Mouse (Mus musculus) liver, adult 2 months (tissue): Measurements from ENCODE around the gene Kmt5b. TPM values are rescaled to one million over a fixed set of nuclear protein-coding genes. Genes with fewer than 3 reads are reported as not detected.

ENCODE experiments used
- DNase-seq: peaks from one replicate; pipeline ENCODE4 v3.0.0-alpha.2; 2011; ENCODE audit warnings: low read depth, low spot score; ENCODE audit errors: extremely low read depth
- H3K27ac ChIP-seq: fragments of 200-500 bp; replicated peaks from 2 replicates; pipeline ENCODE4 v1.5.1; 2012; ENCODE audit warnings: low read depth, mild to moderate bottlenecking, control low read depth, inconsistent platforms, low read length; ENCODE audit not compliant: insufficient read depth
- H3K27me3 ChIP-seq: fragments of 200-500 bp; 2 replicates; pipeline ENCODE4 v1.6.1; 2012; ENCODE audit warnings: mild to moderate bottlenecking, moderate library complexity, low read length, inconsistent platforms; ENCODE audit not compliant: control insufficient read depth, insufficient read depth
- H3K36me3 ChIP-seq: fragments of 200-500 bp; 2 replicates; pipeline ENCODE4 v1.6.1; 2012; ENCODE audit warnings: low read length, inconsistent platforms; ENCODE audit not compliant: control insufficient read depth, insufficient read depth
- H3K4me1 ChIP-seq: fragments of 200-500 bp; 2 replicates; pipeline ENCODE4 v1.6.1; 2011; ENCODE audit warnings: low read length; ENCODE audit not compliant: control insufficient read depth, insufficient read depth
- H3K4me3 ChIP-seq: fragments of 200-500 bp; 2 replicates; pipeline ENCODE4 v1.5.1; 2011; ENCODE audit warnings: low read depth, mild to moderate bottlenecking, control low read depth, low read length, moderate library complexity; ENCODE audit not compliant: insufficient read depth
- H3K79me2 ChIP-seq: fragments of 200-500 bp; 2 replicates; pipeline ENCODE4 v1.6.1; 2012; ENCODE audit warnings: inconsistent platforms, mild to moderate bottlenecking, low read length, moderate library complexity; ENCODE audit not compliant: control insufficient read depth, insufficient read depth
- H3K9ac ChIP-seq: fragments of 200-500 bp; 2 replicates; pipeline ENCODE4 v1.6.1; 2012; ENCODE audit warnings: low read depth, mild to moderate bottlenecking, control low read depth, inconsistent platforms, low read length
- CTCF ChIP-seq: fragments of 200-500 bp; IDR thresholded peaks from 2 replicates; pipeline ENCODE4 v1.5.1; 2011; ENCODE audit warnings: low read depth, low read length, control low read depth
- POLR2A ChIP-seq: fragments of 200-500 bp; IDR thresholded peaks from 2 replicates; pipeline ENCODE4 v1.6.1; 2011; ENCODE audit warnings: low read length, control low read depth; ENCODE audit not compliant: insufficient read depth; ENCODE audit errors: extremely low read depth
- WGBS: fragments of 180-500 bp; shearing (Covaris S2); methylation state at CpG from one replicate; pipeline ENCODE4 v1.1.7; 2018; 5-methylcytosine and 5-hydroxymethylcytosine counted together
- polyA plus RNA-seq: library from polyadenylated mRNA; depleted of rRNA; stranded (reverse); fragments of >200 nt; gene quantifications from 2 replicates; pipeline ENCODE4 v1.2.3, GENCODE M21; 2012
- total RNA-seq: library from RNA; depleted of rRNA; stranded (reverse); fragments of >200 nt; gene quantifications from 2 replicates; pipeline ENCODE4 v1.2.3, GENCODE M21; 2014

Kmt5b gene
- total and polyA plus RNA-seq, 2 experiments = 6.7 to 30.4 TPM

DNA sequence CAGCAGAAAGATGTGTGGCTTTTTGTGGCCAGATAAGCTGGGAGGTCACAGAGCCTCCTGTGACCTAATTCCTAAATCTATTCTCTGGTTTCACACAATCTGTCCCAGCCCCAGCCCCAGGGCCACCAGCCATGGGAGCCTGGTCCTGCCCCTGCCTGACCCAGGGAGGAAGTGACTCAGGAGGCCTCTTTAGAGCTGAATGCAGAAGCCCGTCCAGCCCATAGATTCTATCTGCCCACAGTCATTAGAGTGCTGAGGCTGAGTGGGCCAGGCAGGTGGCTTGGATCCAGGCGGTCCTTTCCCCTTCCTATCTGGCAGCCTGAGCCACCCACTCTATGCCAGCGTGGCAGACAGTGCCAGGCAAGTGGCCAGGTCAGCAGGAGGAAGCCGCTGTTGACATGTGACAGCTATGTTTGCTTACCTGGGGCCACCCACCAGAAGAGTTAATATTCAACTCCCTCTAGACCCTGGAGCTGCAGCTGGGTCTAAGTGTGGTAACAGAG lies 65.7 kb downstream of the Kmt5b start:
- peak overlapping the region; percentile 80 for H3K27ac ChIP-seq
- 0% methylated on average over 4 of the region's 4 CpGs for WGBS
- H3K4me1 ChIP-seq = peaks cover 15% of the 10 kb centered on the region
- TF ChIP-seq POLR2A (no peak), CTCF (no peak)
- H3K9ac ChIP-seq = peak overlapping the region; percentile 9; the same call in 1 of the 2 replicates
- no peaks in the 10 kb centered on the region for H3K36me3 ChIP-seq
- no peaks in the 10 kb centered on the region for H3K27me3 ChIP-seq
- DNase-seq = peak; percentile 94
- no peaks in the 10 kb centered on the region for H3K79me2 ChIP-seq
- no peak overlapping the region for H3K4me3 ChIP-seq

DNA sequence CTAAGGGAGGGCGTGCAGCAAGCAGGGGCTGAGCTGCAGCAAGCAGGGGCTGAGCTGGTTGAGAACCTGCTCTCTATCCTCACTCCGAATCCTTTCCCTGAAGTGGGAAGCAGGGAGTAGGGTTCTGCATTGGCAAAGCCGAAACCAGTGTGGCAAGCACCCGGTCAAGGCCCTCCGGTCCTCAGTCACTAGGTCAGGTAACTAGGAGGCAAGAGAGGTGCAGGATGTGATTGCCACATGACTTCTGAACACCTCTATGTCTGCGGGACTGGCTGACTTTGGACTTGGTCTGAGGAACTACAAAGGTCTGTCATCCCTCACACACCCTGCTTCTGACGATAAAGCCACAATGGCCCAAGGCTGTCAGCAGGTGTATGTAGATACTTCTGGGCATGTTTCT lies 67.1 kb downstream of the Kmt5b start:
- peak; percentile 98 for DNase-seq
- WGBS = 29% methylated on average over 7 of the region's 7 CpGs
- Histone ChIP-seq H3K4me1 (peaks cover 15% of the 10 kb centered on the region), H3K27me3 (no peaks in the 10 kb centered on the region), H3K27ac (peak overlapping the region; percentile 82), H3K4me3 (no peak overlapping the region), H3K79me2 (no peaks in the 10 kb centered on the region), H3K36me3 (no peaks in the 10 kb centered on the region), H3K9ac (no peak overlapping the region)
- TF ChIP-seq CTCF = no peak
- no peak for TF ChIP-seq POLR2A

DNA sequence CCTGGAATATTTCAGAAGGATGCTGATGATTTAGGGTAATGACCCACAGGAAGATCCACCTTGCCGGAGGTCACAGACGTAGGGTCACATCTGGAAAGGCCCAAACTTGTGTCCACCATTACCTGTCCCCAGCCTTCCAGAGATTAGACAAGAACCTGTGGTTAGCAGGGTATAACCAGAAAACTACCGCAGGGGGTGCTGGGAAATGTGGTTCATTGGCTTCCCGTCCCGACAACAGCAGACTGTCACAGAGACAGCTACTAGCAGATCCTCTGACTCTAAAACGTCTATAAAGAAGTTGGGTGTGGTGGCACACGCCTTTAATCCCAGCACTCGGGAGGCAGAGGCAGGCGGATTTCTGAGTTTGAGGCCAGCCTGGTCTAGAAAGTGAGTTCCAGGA lies 69.6 kb downstream of the Kmt5b start:
- H3K79me2 ChIP-seq = no peaks in the 10 kb centered on the region
- H3K4me3 ChIP-seq = no peak overlapping the region
- H3K9ac ChIP-seq = no peak overlapping the region
- peaks cover 22% of the 10 kb centered on the region for H3K4me1 ChIP-seq
- TF ChIP-seq POLR2A (no peak), CTCF (no peak)
- no peak for DNase-seq
- H3K27ac ChIP-seq = no peak overlapping the region
- H3K36me3 ChIP-seq = no peaks in the 10 kb centered on the region
- WGBS = 90% methylated on average over 9 of the region's 9 CpGs
- H3K27me3 ChIP-seq = no peaks in the 10 kb centered on the region

DNA sequence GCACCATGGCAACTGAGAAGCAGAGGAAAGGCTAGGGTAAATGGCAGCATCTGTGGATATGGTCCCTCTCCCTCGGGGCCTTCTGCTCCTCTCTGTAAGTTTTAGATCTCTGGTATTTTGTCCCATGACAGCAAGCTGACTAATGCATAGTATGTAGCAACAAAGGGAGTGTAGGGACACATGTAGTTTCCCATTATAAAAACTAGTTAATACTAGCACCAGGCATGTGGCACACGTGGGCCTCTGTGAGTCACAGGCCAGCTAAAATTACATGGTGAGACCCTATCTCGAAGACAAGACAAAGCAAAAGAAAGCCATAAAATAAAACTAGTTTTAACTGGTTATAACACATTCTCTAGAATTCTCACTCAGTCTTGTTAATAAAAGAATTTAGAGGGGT lies 71.7 kb downstream of the Kmt5b start:
- Histone ChIP-seq H3K9ac (no peak overlapping the region), H3K4me1 (peaks cover 12% of the 10 kb centered on the region), H3K79me2 (no peaks in the 10 kb centered on the region), H3K27ac (no peak overlapping the region), H3K4me3 (no peak overlapping the region), H3K36me3 (no peaks in the 10 kb centered on the region), H3K27me3 (no peaks in the 10 kb centered on the region)
- WGBS = 88% methylated on average over 3 of the region's 3 CpGs
- no peak for TF ChIP-seq CTCF
- DNase-seq = no peak

DNA sequence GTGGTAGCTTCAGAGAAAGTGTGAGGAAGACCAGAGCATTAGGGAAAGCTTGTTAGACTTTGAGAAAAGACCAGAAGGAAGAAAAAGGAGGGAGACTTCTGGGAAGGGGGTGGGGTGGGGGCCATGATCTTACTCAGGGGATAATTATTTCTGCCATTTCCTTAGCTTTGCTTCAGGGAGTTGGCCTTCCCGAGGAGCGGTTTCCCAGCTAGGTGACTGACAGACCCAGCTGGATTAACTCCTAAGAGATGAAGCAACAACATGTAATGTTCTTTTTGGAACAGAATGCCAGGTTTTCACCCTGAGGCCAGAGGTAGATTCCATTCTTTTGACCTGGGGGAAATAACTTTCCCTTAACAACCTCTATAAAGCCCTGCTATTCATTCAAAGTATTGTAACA lies 72.5 kb downstream of the Kmt5b start:
- H3K27me3 ChIP-seq = no peaks in the 10 kb centered on the region
- WGBS = 14% methylated on average over 2 of the region's 2 CpGs
- no peaks in the 10 kb centered on the region for H3K36me3 ChIP-seq
- TF ChIP-seq POLR2A (no peak), CTCF (no peak)
- H3K79me2 ChIP-seq = no peaks in the 10 kb centered on the region; the same call in 1 of the 2 replicates
- H3K9ac ChIP-seq = no peak overlapping the region
- DNase-seq = peak; percentile 77
- no peak overlapping the region for H3K27ac ChIP-seq
- peaks cover 9% of the 10 kb centered on the region for H3K4me1 ChIP-seq
- no peak overlapping the region for H3K4me3 ChIP-seq

DNA sequence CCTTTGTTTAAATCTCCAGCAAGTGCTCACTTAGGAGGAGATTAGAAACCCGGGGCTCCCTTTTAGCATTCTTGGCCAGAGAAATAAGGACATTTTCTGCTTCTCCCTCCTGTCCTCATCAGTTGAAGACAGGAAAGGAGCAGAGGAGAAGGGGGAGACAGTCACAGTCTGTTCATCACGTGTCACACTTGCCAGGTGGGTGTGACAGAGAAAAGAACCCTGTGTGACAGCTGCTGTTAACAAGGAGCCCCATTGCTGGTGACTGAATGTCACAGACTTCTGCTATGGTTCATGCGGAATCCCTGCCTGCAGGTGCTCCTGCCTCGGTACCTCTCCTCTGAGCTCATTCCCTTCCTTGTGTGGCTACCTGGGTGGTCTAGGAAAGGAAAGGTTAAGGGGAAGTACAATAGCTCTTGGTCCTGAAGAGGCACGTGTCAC lies 73.0 kb downstream of the Kmt5b start:
- peaks cover 10% of the 10 kb centered on the region for H3K4me1 ChIP-seq
- 60% methylated on average over 5 of the region's 5 CpGs for WGBS

More for the DNA sequence above, 73.0 kb downstream of the Kmt5b start:
- Histone ChIP-seq H3K27me3 (no peaks in the 10 kb centered on the region), H3K79me2 (no peaks in the 10 kb centered on the region; the same call in 1 of the 2 replicates), H3K4me3 (no peak overlapping the region), H3K9ac (no peak overlapping the region), H3K36me3 (no peaks in the 10 kb centered on the region), H3K27ac (no peak overlapping the region)
- DNase-seq = no peak
- TF ChIP-seq CTCF = no peak
- TF ChIP-seq POLR2A = no peak
